Mouse (Mus musculus) heart, adult 10 weeks (tissue): ENCODE results near the gene B230217C12Rik. TPM values are rescaled to one million over a fixed set of nuclear protein-coding genes. Genes with fewer than 3 reads are reported as not detected.

Experiments used
- polyA plus RNA-seq: library from polyadenylated mRNA; stranded (reverse); fragments of 350-450 nt; fragmentation: Illumina TruSeq; extraction: RNeasy Lipid Tissue Mini Kit (QIAGEN cat#74804); gene quantifications from one replicate; pipeline ENCODE4 v1.2.3, GENCODE M21; 2014; ENCODE audit warnings: low read depth, low replicate concordance

B230217C12Rik gene
- polyA plus RNA-seq = 1.1 TPM

GRCm38 (mm10) chr11:97840539-97840954 is at the start of gene B230217C12Rik:
Gene B230217C12Rik (plus strand): TSS chr11:97840780.

GRCm38 (mm10) chr11:97798782-97799145 is 41.8 kb upstream of the B230217C12Rik start, which contains the start of gene Lasp1:
Gene Lasp1 (plus strand): TSS chr11:97799000.

GRCm38 (mm10) chr11:97883918-97884600 is 43.5 kb downstream of the B230217C12Rik start, which contains the start of gene Fbxo47:
Gene Fbxo47 (minus strand): TSS chr11:97884154.

Other genes starting within 250 kb of the B230217C12Rik start
- gene Epop, start 211.1 kb upstream of the B230217C12Rik start, polyA plus RNA-seq = 0.63 TPM
- 47.4 TPM for gene Mllt6, start 177.4 kb upstream of the B230217C12Rik start, polyA plus RNA-seq
- gene Cisd3, start 155.0 kb upstream of the B230217C12Rik start, polyA plus RNA-seq = 97.2 TPM
- gene Pcgf2, start 140.3 kb upstream of the B230217C12Rik start, polyA plus RNA-seq = 6.2 TPM
- gene Psmb3, start 137.4 kb upstream of the B230217C12Rik start, polyA plus RNA-seq = 199 TPM
- 19.2 TPM for gene Pip4k2b, start 96.1 kb upstream of the B230217C12Rik start, polyA plus RNA-seq
- gene Cwc25, start 74.2 kb upstream of the B230217C12Rik start, polyA plus RNA-seq = 6.9 TPM
- gene 1700001P01Rik, start 64.9 kb upstream of the B230217C12Rik start, polyA plus RNA-seq = not detected
- gene Rpl23, start 58.3 kb upstream of the B230217C12Rik start, polyA plus RNA-seq = 536 TPM
- 27.6 TPM for gene Lasp1, start 41.8 kb upstream of the B230217C12Rik start, polyA plus RNA-seq
- 1.3 TPM for gene Fbxo47, start 43.4 kb downstream of the B230217C12Rik start, polyA plus RNA-seq
- gene Plxdc1, start 145.7 kb downstream of the B230217C12Rik start, polyA plus RNA-seq = 5.4 TPM
- gene Arl5c, start 155.4 kb downstream of the B230217C12Rik start, polyA plus RNA-seq = 2.7 TPM
- 7.5 TPM for gene Cacnb1, start 182.3 kb downstream of the B230217C12Rik start, polyA plus RNA-seq
- 942 TPM for gene Rpl19, start 185.9 kb downstream of the B230217C12Rik start, polyA plus RNA-seq
- 0.29 TPM for gene Stac2, start 212.7 kb downstream of the B230217C12Rik start, polyA plus RNA-seq